Mouse (Mus musculus) liver, embryonic 14 days (tissue): ENCODE results near the gene Orm1. TPM values are rescaled to one million over a fixed set of nuclear protein-coding genes. Genes with fewer than 3 reads are reported as not detected.

Experiments
- polyA plus RNA-seq: library from polyadenylated mRNA; depleted of rRNA; stranded (reverse); fragments of >200 nt; gene quantifications from 2 replicates; pipeline ENCODE4 v1.2.3, GENCODE M21; 2012; rRNA removed

The Orm1 gene
- polyA plus RNA-seq, result 0.03 TPM in 1 of 2 replicates, not detected in the other

GRCm38 (mm10) chr4:63344295-63344694 is at the start of gene Orm1:
Gene Orm1, plus strand, starts transcription at chr4:63344560.

GRCm38 (mm10) chr4:63355877-63356665 is 11.7 kb downstream of the Orm1 start, which contains the start of gene Orm3:
Gene Orm3, plus strand, starts transcription at chr4:63356162.

GRCm38 (mm10) chr4:63362150-63362549 is 17.8 kb downstream of the Orm1 start, which contains the start of gene Orm2:
Gene Orm2, plus strand, starts transcription at chr4:63362449.

Other genes starting within 250 kb of the Orm1 start
- 727 and 808 TPM in 2 replicates for gene Ambp, start 189.8 kb upstream of the Orm1 start, polyA plus RNA-seq
- gene Kif12, start 172.4 kb upstream of the Orm1 start, polyA plus RNA-seq, result 5.2 and 5.5 TPM in 2 replicates
- gene Col27a1, start 130.6 kb upstream of the Orm1 start, polyA plus RNA-seq, result 3.5 and 3.7 TPM in 2 replicates
- not detected in 2 replicates for gene Orm3, start 11.6 kb downstream of the Orm1 start, polyA plus RNA-seq
- gene Orm2, start 17.9 kb downstream of the Orm1 start, polyA plus RNA-seq, result not detected in 2 replicates
- 1.7 and 2.4 TPM in 2 replicates for gene Akna, start 58.8 kb downstream of the Orm1 start, polyA plus RNA-seq
- 0.55 and 0.63 TPM in 2 replicates for gene Whrn, start 151.4 kb downstream of the Orm1 start, polyA plus RNA-seq
- 42.6 and 50.0 TPM in 2 replicates for gene Atp6v1g1, start 200.2 kb downstream of the Orm1 start, polyA plus RNA-seq
- 4.2 and 5.5 TPM in 2 replicates for gene Tmem268, start 214.2 kb downstream of the Orm1 start, polyA plus RNA-seq